11 mouse cellular contexts compared by ENCODE assay signal in genomic region chr19:45695496-45696280, GRCm38 (mm10). TPM values are rescaled to one million over a fixed set of nuclear protein-coding genes. Genes with fewer than 3 reads are reported as not detected.
DNase-seq lines count a peak whose midpoint lies in the region; ATAC-seq and TF ChIP-seq lines count a peak whose summit lies in the region.
"Had no signal": no experiment of that assay in that cellular context is flagged by ENCODE, and none has a peak within 500 bp of the region (broad histone marks: within the 10 kb centered on the region; RNA-seq: fewer than 3 reads in every experiment).

No protein-coding gene starts in this region.

- H3K36me3 ChIP-seq in hindbrain, embryonic 11.5 days (ENCODE audit: control insufficient read depth, insufficient read depth, low read length) = no peaks in the 10 kb centered on the region
- H3K36me3 ChIP-seq in hindbrain, postnatal 0 days (ENCODE audit: insufficient read depth, low read length) = no peaks in the 10 kb centered on the region
- H3K36me3 ChIP-seq in stomach, embryonic 15.5 days = no peaks in the 10 kb centered on the region
- no peaks in the 10 kb centered on the region for H3K36me3 ChIP-seq in stomach, postnatal 0 days (ENCODE audit: control insufficient read depth, insufficient read depth, low read length)
- no peaks in the 10 kb centered on the region for H3K36me3 ChIP-seq in heart, postnatal 0 days (replicated peaks; ENCODE audit: control insufficient read depth, insufficient read depth, low read length)
- H3K36me3 ChIP-seq in liver, embryonic 12.5 days = no peaks in the 10 kb centered on the region

- no peak for TF ChIP-seq CTCF in hindbrain, postnatal 0 days (IDR thresholded peaks at IDR 0.05; ENCODE audit: low read depth)
- no peak for TF ChIP-seq CTCF in stomach, postnatal 0 days (IDR thresholded peaks at IDR 0.05; ENCODE audit: low read depth)
- no peak for TF ChIP-seq CTCF in heart, postnatal 0 days (IDR thresholded peaks at IDR 0.05; ENCODE audit: low read depth)

- peak; percentile 20 for DNase-seq in hindbrain, embryonic 11.5 days (ENCODE audit: low spot score)
- no peak for DNase-seq in hindbrain, postnatal 0 days (ENCODE audit: low spot score)
- DNase-seq in stomach, postnatal 0 days (ENCODE audit: low spot score) = no peak
- DNase-seq in heart, postnatal 0 days (ENCODE audit: low spot score) = no peak
- DNase-seq in layer of hippocampus, postnatal 25 days (ENCODE audit: extremely low spot score in 1 of 2, low spot score in 1 of 2) = no peak
- DNase-seq: cerebellum, adult 11 months had no signal

- no peaks in the 10 kb centered on the region for H3K4me1 ChIP-seq in hindbrain, embryonic 11.5 days (replicated peaks; ENCODE audit: control insufficient read depth, insufficient read depth, low read length)
- H3K4me1 ChIP-seq in hindbrain, postnatal 0 days (ENCODE audit: insufficient read depth, low read length) = no peaks in the 10 kb centered on the region
- 0 out of 2 replicates have a peak, but pooled peaks cover 6% of the 10 kb centered on the region for H3K4me1 ChIP-seq in stomach, embryonic 15.5 days
- H3K4me1 ChIP-seq in stomach, postnatal 0 days (replicated peaks; ENCODE audit: control insufficient read depth, insufficient read depth) = no peaks in the 10 kb centered on the region
- peaks cover 10% of the 10 kb centered on the region; the same call in 1 of the 2 replicates for H3K4me1 ChIP-seq in heart, postnatal 0 days (ENCODE audit: control insufficient read depth, insufficient read depth)
- H3K4me1 ChIP-seq in liver, embryonic 12.5 days = no peaks in the 10 kb centered on the region

- H3K4me3 ChIP-seq in hindbrain, embryonic 11.5 days (ENCODE audit: low read depth, low read length) = no peak overlapping the region
- no peak overlapping the region for H3K4me3 ChIP-seq in hindbrain, postnatal 0 days (ENCODE audit: low read length)
- H3K4me3 ChIP-seq in stomach, embryonic 15.5 days (replicated peaks) = no peak overlapping the region
- no peak overlapping the region for H3K4me3 ChIP-seq in stomach, postnatal 0 days (ENCODE audit: low read depth, low read length)
- H3K4me3 ChIP-seq in heart, postnatal 0 days (ENCODE audit: low read depth, low read length) = no peak overlapping the region
- no peak overlapping the region for H3K4me3 ChIP-seq in liver, embryonic 12.5 days
- H3K4me3 ChIP-seq: myocyte had no signal

- H3K9ac ChIP-seq in hindbrain, embryonic 11.5 days (ENCODE audit: low read depth, low read length) = no peak overlapping the region
- no peak overlapping the region for H3K9ac ChIP-seq in hindbrain, postnatal 0 days (replicated peaks; ENCODE audit: low read length)
- H3K9ac ChIP-seq in stomach, embryonic 15.5 days = no peak overlapping the region
- no peak overlapping the region for H3K9ac ChIP-seq in stomach, postnatal 0 days (ENCODE audit: low read length)
- H3K9ac ChIP-seq in heart, postnatal 0 days (replicated peaks; ENCODE audit: low read depth, low read length) = no peak overlapping the region
- H3K9ac ChIP-seq in liver, embryonic 12.5 days = no peak overlapping the region

- TF ChIP-seq EP300 in stomach, postnatal 0 days (optimal IDR thresholded peaks at IDR 0.05) = no peak
- no peak for TF ChIP-seq EP300 in heart, postnatal 0 days (IDR thresholded peaks at IDR 0.05; ENCODE audit: low read depth)

- peaks cover 3% of the 10 kb centered on the region; the same call in 1 of the 2 replicates for H3K27me3 ChIP-seq in hindbrain, embryonic 11.5 days (ENCODE audit: control insufficient read depth, insufficient read depth, low read length)
- no peaks in the 10 kb centered on the region for H3K27me3 ChIP-seq in hindbrain, postnatal 0 days (ENCODE audit: insufficient read depth, low read length)
- H3K27me3 ChIP-seq in stomach, embryonic 15.5 days (replicated peaks) = no peaks in the 10 kb centered on the region
- H3K27me3 ChIP-seq in stomach, postnatal 0 days (ENCODE audit: control insufficient read depth, insufficient read depth, low read length) = no peaks in the 10 kb centered on the region
- no peaks in the 10 kb centered on the region for H3K27me3 ChIP-seq in heart, postnatal 0 days (ENCODE audit: control insufficient read depth, insufficient read depth, low read length)
- H3K27me3 ChIP-seq in liver, embryonic 12.5 days (replicated peaks) = peaks cover 25% of the 10 kb centered on the region

- WGBS in hindbrain, embryonic 11.5 days = 28% methylated on average over 25 of the region's 25 CpGs
- 21% methylated on average over 25 of the region's 25 CpGs for WGBS in hindbrain, postnatal 0 days
- WGBS in stomach, embryonic 15.5 days = 40% methylated on average over 25 of the region's 25 CpGs
- WGBS in stomach, postnatal 0 days = 37% methylated on average over 25 of the region's 25 CpGs
- WGBS in heart, postnatal 0 days = 22% methylated on average over 25 of the region's 25 CpGs
- WGBS in liver, embryonic 12.5 days (ENCODE audit: insufficient replicate concordance) = 49% methylated on average over 25 of the region's 25 CpGs

- no peaks in the 10 kb centered on the region for H3K9me3 ChIP-seq in hindbrain, embryonic 11.5 days (ENCODE audit: control insufficient read depth, low read length)
- H3K9me3 ChIP-seq in hindbrain, postnatal 0 days (ENCODE audit: low read length) = no peaks in the 10 kb centered on the region
- no peaks in the 10 kb centered on the region for H3K9me3 ChIP-seq in stomach, embryonic 15.5 days
- no peaks in the 10 kb centered on the region for H3K9me3 ChIP-seq in stomach, postnatal 0 days (ENCODE audit: control insufficient read depth, low read length)
- H3K9me3 ChIP-seq in heart, postnatal 0 days (replicated peaks; ENCODE audit: control insufficient read depth, low read length) = no peaks in the 10 kb centered on the region
- no peaks in the 10 kb centered on the region for H3K9me3 ChIP-seq in liver, embryonic 12.5 days (replicated peaks)

- no peak overlapping the region; the same call in 1 of the 2 replicates for H3K4me2 ChIP-seq in hindbrain, embryonic 11.5 days (replicated peaks; ENCODE audit: low read depth, low read length)
- H3K4me2 ChIP-seq in hindbrain, postnatal 0 days (ENCODE audit: low read depth, low read length) = no peak overlapping the region
- H3K4me2 ChIP-seq in stomach, embryonic 15.5 days = peak overlapping the region; percentile 23; the same call in 1 of the 2 replicates
- H3K4me2 ChIP-seq in stomach, postnatal 0 days (replicated peaks; ENCODE audit: low read depth) = no peak overlapping the region
- H3K4me2 ChIP-seq in heart, postnatal 0 days (ENCODE audit: low read depth, low read length) = peak overlapping the region; percentile 26
- no peak overlapping the region for H3K4me2 ChIP-seq in liver, embryonic 12.5 days

- H3K27ac ChIP-seq in hindbrain, embryonic 11.5 days (ENCODE audit: low read depth, low read length) = no peak overlapping the region
- H3K27ac ChIP-seq in hindbrain, postnatal 0 days = no peak overlapping the region
- no peak overlapping the region for H3K27ac ChIP-seq in stomach, embryonic 15.5 days
- no peak overlapping the region for H3K27ac ChIP-seq in stomach, postnatal 0 days (replicated peaks)
- peak overlapping the region; percentile 66 for H3K27ac ChIP-seq in heart, postnatal 0 days (ENCODE audit: low read depth)
- H3K27ac ChIP-seq in liver, embryonic 12.5 days = no peak overlapping the region

- ATAC-seq in hindbrain, embryonic 11.5 days (ENCODE audit: low FRiP score) = no peak
- no peak for ATAC-seq in hindbrain, postnatal 0 days
- ATAC-seq in stomach, embryonic 15.5 days (ENCODE audit: insufficient read depth, low FRiP score, low read depth) = no peak
- no peak for ATAC-seq in stomach, postnatal 0 days (ENCODE audit: low FRiP score, low TSS enrichment)
- ATAC-seq in heart, postnatal 0 days (ENCODE audit: insufficient read depth, low read depth) = peak; percentile 27; the same call in 1 of the 2 replicates
- ATAC-seq in liver, embryonic 12.5 days = no peak
- ATAC-seq in megakaryocyte-erythroid progenitor cell, adult 5-6 weeks (replicated peaks; ENCODE audit: low FRiP score, low TSS enrichment, poor library complexity, severe bottlenecking) = no peak

RNA-seq across cellular contexts. Expression of gene Fbxw4, which starts 35.6 kb away (rescaled TPM):
- polyA plus RNA-seq in hindbrain, embryonic 11.5 days (2014; fragmentation: Nextera tagmentation; extraction: Ambion mirVana) = 2.0 and 3.5 TPM in 2 replicates
- total RNA-seq in hindbrain, postnatal 0 days (2014; rRNA removed) = 65.3 and 77.0 TPM in 2 replicates
- 5.3 and 5.4 TPM in 2 replicates for polyA plus RNA-seq in hindbrain, postnatal 0 days (2015; fragmentation: Nextera tagmentation; extraction: Ambion mirVana)
- 3.7 and 4.4 TPM in 2 replicates for polyA plus RNA-seq in stomach, embryonic 15.5 days (2015; fragmentation: Nextera tagmentation; extraction: Ambion mirVana)
- 2.2 and 2.9 TPM in 2 replicates for polyA plus RNA-seq in stomach, postnatal 0 days (2015; fragmentation: Nextera tagmentation; extraction: Ambion mirVana)
- total RNA-seq in heart, postnatal 0 days (2014; rRNA removed; ENCODE audit: low replicate concordance) = 43.7 and 53.1 TPM in 2 replicates
- polyA plus RNA-seq in heart, postnatal 0 days (2015; fragmentation: Nextera tagmentation; extraction: Ambion mirVana) = 3.0 and 3.6 TPM in 2 replicates
- polyA plus RNA-seq in liver, embryonic 12.5 days (2016; fragmentation: Nextera tagmentation; extraction: Ambion mirVana) = 4.3 and 4.6 TPM in 2 replicates
- total RNA-seq in layer of hippocampus, postnatal 25 days (2021) = 10 to 100 TPM; 34.2 to 36.9 TPM
- total RNA-seq in megakaryocyte-erythroid progenitor cell, adult 5-6 weeks (2014; fragmentation: Nextera tagmentation) = 14.5 and 33.0 TPM in 2 replicates
- total RNA-seq in megakaryocyte-erythroid progenitor cell, adult 5-6 weeks (2017) = 5.5 and 15.5 TPM in 2 replicates

RNA-seq across cellular contexts. Expression of gene Fgf8, which starts 47.0 kb away (rescaled TPM):
- 4.6 and 5.7 TPM in 2 replicates for polyA plus RNA-seq in hindbrain, embryonic 11.5 days (2014; fragmentation: Nextera tagmentation; extraction: Ambion mirVana)
- 1.8 and 2.6 TPM in 2 replicates for total RNA-seq in hindbrain, postnatal 0 days (2014; rRNA removed)
- 1.1 and 1.3 TPM in 2 replicates for polyA plus RNA-seq in hindbrain, postnatal 0 days (2015; fragmentation: Nextera tagmentation; extraction: Ambion mirVana)
- 0.17 TPM in 1 of 2 replicates, not detected in the other for polyA plus RNA-seq in stomach, embryonic 15.5 days (2015; fragmentation: Nextera tagmentation; extraction: Ambion mirVana)
- not detected in 2 replicates for polyA plus RNA-seq in stomach, postnatal 0 days (2015; fragmentation: Nextera tagmentation; extraction: Ambion mirVana)
- not detected in 2 replicates for total RNA-seq in heart, postnatal 0 days (2014; rRNA removed; ENCODE audit: low replicate concordance)
- polyA plus RNA-seq in heart, postnatal 0 days (2015; fragmentation: Nextera tagmentation; extraction: Ambion mirVana) = not detected in 2 replicates
- polyA plus RNA-seq in liver, embryonic 12.5 days (2016; fragmentation: Nextera tagmentation; extraction: Ambion mirVana) = not detected in 2 replicates
- not detected for total RNA-seq in layer of hippocampus, postnatal 25 days (2021)
- not detected in 2 replicates for total RNA-seq in megakaryocyte-erythroid progenitor cell, adult 5-6 weeks (2014; fragmentation: Nextera tagmentation)
- total RNA-seq in megakaryocyte-erythroid progenitor cell, adult 5-6 weeks (2017) = not detected in 2 replicates
- total RNA-seq: liver, adult 2 months had no signal
- polyA plus RNA-seq: liver, adult 2 months; myocyte had no signal

RNA-seq across cellular contexts. Expression of gene Npm3, which starts 53.7 kb away (rescaled TPM):
- 7.4 and 8.8 TPM in 2 replicates for polyA plus RNA-seq in hindbrain, embryonic 11.5 days (2014; fragmentation: Nextera tagmentation; extraction: Ambion mirVana)
- total RNA-seq in hindbrain, postnatal 0 days (2014; rRNA removed) = 23.6 and 35.7 TPM in 2 replicates
- 5.6 and 8.1 TPM in 2 replicates for polyA plus RNA-seq in hindbrain, postnatal 0 days (2015; fragmentation: Nextera tagmentation; extraction: Ambion mirVana)
- 16.0 and 16.3 TPM in 2 replicates for polyA plus RNA-seq in stomach, embryonic 15.5 days (2015; fragmentation: Nextera tagmentation; extraction: Ambion mirVana)
- polyA plus RNA-seq in stomach, postnatal 0 days (2015; fragmentation: Nextera tagmentation; extraction: Ambion mirVana) = 9.9 and 10.9 TPM in 2 replicates
- 38.2 and 43.3 TPM in 2 replicates for total RNA-seq in heart, postnatal 0 days (2014; rRNA removed; ENCODE audit: low replicate concordance)
- 7.6 TPM in 2 replicates for polyA plus RNA-seq in heart, postnatal 0 days (2015; fragmentation: Nextera tagmentation; extraction: Ambion mirVana)
- polyA plus RNA-seq in liver, embryonic 12.5 days (2016; fragmentation: Nextera tagmentation; extraction: Ambion mirVana) = 13.7 and 14.8 TPM in 2 replicates
- total RNA-seq in layer of hippocampus, postnatal 25 days (2021) = 10 to 100 TPM; 10.4 to 10.9 TPM
- 124 and 184 TPM in 2 replicates for total RNA-seq in megakaryocyte-erythroid progenitor cell, adult 5-6 weeks (2014; fragmentation: Nextera tagmentation)
- total RNA-seq in megakaryocyte-erythroid progenitor cell, adult 5-6 weeks (2017) = 123 and 135 TPM in 2 replicates

Comparison
In these comparisons a context has a peak if more than half of its experiments do, and no peak if none do; other contexts are left out.
1. H3K4me2 ChIP-seq: peak in stomach, embryonic 15.5 days (single experiment) and heart, postnatal 0 days (single experiment); none in hindbrain, embryonic 11.5 days (single experiment), hindbrain, postnatal 0 days (single experiment), stomach, postnatal 0 days (single experiment) and liver, embryonic 12.5 days (single experiment).